Mouse (Mus musculus): ENCODE data around the gene Tex19.1. TPM values are rescaled to one million over a fixed set of nuclear protein-coding genes. Genes with fewer than 3 reads are reported as not detected.

Tex19.1 gene
- total and polyA plus RNA-seq, 3 experiments, result 0.10 to 0.19 TPM; not detected in 1

DNA sequence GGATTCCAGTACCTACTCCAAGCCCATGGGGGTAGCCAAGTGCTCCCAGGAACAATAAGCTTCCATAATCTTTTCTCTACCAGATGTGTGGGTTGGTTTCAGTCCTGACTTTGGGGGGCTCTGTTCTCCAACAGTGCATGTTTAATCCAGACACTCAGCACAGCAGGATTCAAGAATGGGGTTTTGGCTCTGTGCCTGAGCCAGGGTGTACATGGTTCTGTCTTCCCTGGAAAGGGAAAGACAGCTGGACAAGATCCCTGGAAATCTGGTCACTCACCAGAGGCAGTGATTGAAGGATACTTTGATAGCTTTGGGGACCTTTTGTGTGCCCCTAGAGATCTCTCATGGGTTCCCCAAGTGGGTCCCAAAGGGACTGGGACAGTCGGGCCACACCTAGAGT, 34.3 kb upstream of the Tex19.1 start:
- Histone ChIP-seq H3K9me3 (replicated peaks; ENCODE audit: insufficient read depth, low read length) (no peaks in the 10 kb centered on the region), H3K79me2 (ENCODE audit: control insufficient read depth, insufficient read depth, low read length, poor library complexity) (peaks cover 4% of the 10 kb centered on the region), H3K9ac (ENCODE audit: control insufficient read depth, low read depth, low read length, poor library complexity, severe bottlenecking) (no peak overlapping the region), H3K27ac (ENCODE audit: control insufficient read depth, low read depth, low read length) (no peak overlapping the region), H3K36me3 (ENCODE audit: control insufficient read depth in 1 of 2, insufficient read depth in 2 of 2, low read length in 2 of 2) (peaks cover 0 to 13% of the 10 kb centered on the region in 2 experiments; a peak in 2 of 4 replicates), H3K4me3 (ENCODE audit: control insufficient read depth in 1 of 2, insufficient read depth in 1 of 2, low read depth in 2 of 2, low read length in 2 of 2) (no peak overlapping the region), H3K27me3 (ENCODE audit: control insufficient read depth in 1 of 2, insufficient read depth in 2 of 2, low read length in 2 of 2) (no peaks in the 10 kb centered on the region; a peak in 1 of 4 replicates), H3K4me1 (ENCODE audit: control insufficient read depth in 1 of 2, insufficient read depth in 2 of 2, low read length in 2 of 2) (peaks cover 5 to 11% of the 10 kb centered on the region in 2 experiments)
- TF ChIP-seq MAZ (IDR thresholded peaks at IDR 0.05; ENCODE audit: low read depth, low read length) (no peak), GABPA (IDR thresholded peaks at IDR 0.05; ENCODE audit: low read depth, low read length) (no peak), MYC (IDR thresholded peaks at IDR 0.05; ENCODE audit: low read depth, low read length) (no peak), TBP (IDR thresholded peaks at IDR 0.05; ENCODE audit: low read depth, low read length) (no peak), SMC3 (IDR thresholded peaks at IDR 0.05; ENCODE audit: low read depth, low read length) (no peak), MEF2A (IDR thresholded peaks at IDR 0.05; ENCODE audit: extremely low read depth, insufficient replicate concordance, low read depth, low read length, poor library complexity, severe bottlenecking) (no peak), KAT2A (conservative IDR thresholded peaks at IDR 0.05; ENCODE audit: low read depth, low read length) (no peak), USF1 (IDR thresholded peaks at IDR 0.05; ENCODE audit: low read depth, low read length) (no peak), MAX (IDR thresholded peaks at IDR 0.05; ENCODE audit: low read length) (no peak), ZNF384 (IDR thresholded peaks at IDR 0.05; ENCODE audit: low read depth, low read length) (no peak)
- no peak for DNase-seq (ENCODE audit: low read depth, low spot score)

DNA sequence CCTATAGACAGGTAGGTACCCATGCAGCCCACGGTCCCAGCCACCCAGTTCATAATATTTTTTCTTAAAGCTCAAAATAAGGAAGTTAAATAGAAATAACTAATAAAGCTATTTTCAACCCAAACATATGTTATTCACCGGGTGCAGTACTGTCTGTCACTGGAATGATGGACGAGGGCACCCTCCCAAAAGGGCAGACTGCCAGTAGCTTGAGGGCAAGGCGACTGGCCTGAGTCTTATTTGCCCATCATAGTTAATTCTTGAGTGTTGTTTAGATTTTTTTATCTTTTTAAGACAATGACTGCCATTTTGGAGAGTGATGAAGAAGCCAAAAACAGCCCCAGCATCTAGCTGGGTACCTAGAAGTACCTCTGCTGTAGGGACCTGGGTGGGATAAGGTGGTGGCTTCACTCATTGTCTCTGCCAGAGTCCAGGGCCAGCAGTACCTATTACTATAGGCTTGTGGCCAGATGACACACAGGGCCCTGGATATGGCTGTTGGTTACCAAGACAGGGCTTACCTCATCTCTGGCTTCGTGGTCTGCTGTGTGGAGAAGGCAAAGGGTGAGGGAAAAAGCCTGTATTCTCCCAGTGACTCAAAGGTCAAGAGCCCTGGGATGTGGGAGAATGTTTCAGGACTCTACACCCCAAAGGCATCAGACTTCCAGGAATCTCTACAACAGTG, 33.7 kb upstream of the Tex19.1 start:
- Histone ChIP-seq H3K27me3 (ENCODE audit: control insufficient read depth in 1 of 2, insufficient read depth in 2 of 2, low read length in 2 of 2) (no peaks in the 10 kb centered on the region; a peak in 1 of 4 replicates), H3K4me3 (ENCODE audit: control insufficient read depth in 1 of 2, insufficient read depth in 1 of 2, low read depth in 2 of 2, low read length in 2 of 2) (no peak overlapping the region), H3K27ac (ENCODE audit: control insufficient read depth, low read depth, low read length) (no peak overlapping the region), H3K9me3 (replicated peaks; ENCODE audit: insufficient read depth, low read length) (no peaks in the 10 kb centered on the region), H3K79me2 (ENCODE audit: control insufficient read depth, insufficient read depth, low read length, poor library complexity) (peaks cover 11% of the 10 kb centered on the region), H3K36me3 (ENCODE audit: control insufficient read depth in 1 of 2, insufficient read depth in 2 of 2, low read length in 2 of 2) (peaks cover 0 to 13% of the 10 kb centered on the region in 2 experiments; a peak in 2 of 4 replicates), H3K4me1 (ENCODE audit: control insufficient read depth in 1 of 2, insufficient read depth in 2 of 2, low read length in 2 of 2) (peaks cover 5 to 17% of the 10 kb centered on the region in 2 experiments), H3K9ac (ENCODE audit: control insufficient read depth, low read depth, low read length, poor library complexity, severe bottlenecking) (no peak overlapping the region)
- DNase-seq (ENCODE audit: low read depth, low spot score), result no peak
- TF ChIP-seq SMC3 (IDR thresholded peaks at IDR 0.05; ENCODE audit: low read depth, low read length), result no peak
- TF ChIP-seq EP300 (IDR thresholded peaks at IDR 0.05; ENCODE audit: low read depth in 1 of 2, low read length in 2 of 2), result no peak
- TF ChIP-seq MYB (IDR thresholded peaks at IDR 0.05; ENCODE audit: low read depth, low read length), result no peak
- TF ChIP-seq RAD21 (IDR thresholded peaks at IDR 0.05; ENCODE audit: low read depth, low read length), result no peak
- no peak for TF ChIP-seq RCOR1 (IDR thresholded peaks at IDR 0.05; ENCODE audit: low read depth, low read length)
- no peak for TF ChIP-seq POLR2AphosphoS2 (IDR thresholded peaks at IDR 0.05; ENCODE audit: low read length)
- no peak for TF ChIP-seq JUND (IDR thresholded peaks at IDR 0.05; ENCODE audit: low read depth, low read length)
- no peak for TF ChIP-seq ETS1 (IDR thresholded peaks at IDR 0.05; ENCODE audit: low read depth, low read length)
- no peak for TF ChIP-seq MAX (IDR thresholded peaks at IDR 0.05; ENCODE audit: low read length)
- TF ChIP-seq SIN3A (IDR thresholded peaks at IDR 0.05; ENCODE audit: low read length), result no peak
- no peak for TF ChIP-seq USF2 (IDR thresholded peaks at IDR 0.05; ENCODE audit: borderline replicate concordance in 1 of 2, insufficient read depth in 1 of 2, low read depth in 1 of 2, low read length in 2 of 2)
- TF ChIP-seq E2F4 (IDR thresholded peaks at IDR 0.05; ENCODE audit: borderline replicate concordance, low read depth, low read length), result no peak
- no peak for TF ChIP-seq ZKSCAN1 (IDR thresholded peaks at IDR 0.05; ENCODE audit: low read depth, low read length)
- no peak for TF ChIP-seq ELF1 (IDR thresholded peaks at IDR 0.05; ENCODE audit: low read depth, low read length)
- no peak for TF ChIP-seq ZMIZ1 (IDR thresholded peaks at IDR 0.05; ENCODE audit: low read depth, low read length)
